Mouse (Mus musculus): ENCODE data around the gene Suclg2. TPM values are rescaled to one million over a fixed set of nuclear protein-coding genes. Genes with fewer than 3 reads are reported as not detected.

Gene Suclg2
- polyA plus RNA-seq, 2 experiments from 2014 or later, result 41.2 to 50.3 TPM

DNA sequence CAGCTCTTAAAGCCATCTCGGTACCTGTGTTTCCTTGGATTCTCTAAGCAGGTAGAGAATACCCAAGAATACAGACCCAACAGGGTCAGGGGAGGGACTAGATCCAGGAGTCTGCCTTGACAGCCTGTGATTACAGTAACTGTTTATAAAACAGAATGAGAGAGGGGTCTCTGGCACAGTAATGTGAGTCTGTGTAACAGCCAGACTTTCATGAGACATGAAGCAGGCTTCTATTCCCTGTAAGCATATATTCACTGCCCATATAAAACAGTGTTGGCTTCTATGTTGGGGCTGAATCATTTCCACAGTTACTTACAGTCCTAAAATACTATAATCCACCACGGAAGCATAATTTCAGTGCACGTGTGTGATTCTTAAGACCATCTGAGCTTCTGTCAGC is 19.3 kb downstream of the Suclg2 start:
- ATAC-seq, result no peak

DNA sequence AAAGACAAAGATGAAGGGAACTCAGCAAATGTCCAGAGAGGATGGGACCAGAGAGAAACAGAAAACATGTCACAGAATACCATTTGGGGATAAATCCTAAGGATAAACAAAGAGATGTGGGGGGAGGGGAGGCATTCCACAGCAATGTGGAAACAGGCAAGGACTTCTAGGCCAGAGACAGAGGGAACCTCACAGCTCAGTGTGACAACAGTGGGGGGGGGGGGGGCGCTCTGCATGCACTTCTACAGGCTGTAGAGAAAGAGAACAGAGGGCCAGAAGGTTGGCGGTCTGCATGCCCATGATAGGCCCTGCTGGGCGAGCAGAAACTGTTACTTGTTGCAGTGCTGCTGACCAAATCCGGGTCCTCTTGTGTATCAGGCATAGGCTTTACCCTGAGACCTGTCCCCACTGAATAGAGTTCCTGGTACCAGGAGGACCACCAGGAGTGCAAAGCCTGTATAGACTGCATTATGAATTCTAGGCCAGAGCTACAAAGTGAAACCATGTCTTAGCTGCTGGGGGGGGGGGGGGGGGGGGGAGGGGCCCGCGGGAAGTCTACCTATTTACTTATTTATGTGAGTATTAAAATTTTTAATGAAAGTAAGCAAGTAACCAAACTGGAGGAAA is 20.0 kb downstream of the Suclg2 start:
- no peak for ATAC-seq

DNA sequence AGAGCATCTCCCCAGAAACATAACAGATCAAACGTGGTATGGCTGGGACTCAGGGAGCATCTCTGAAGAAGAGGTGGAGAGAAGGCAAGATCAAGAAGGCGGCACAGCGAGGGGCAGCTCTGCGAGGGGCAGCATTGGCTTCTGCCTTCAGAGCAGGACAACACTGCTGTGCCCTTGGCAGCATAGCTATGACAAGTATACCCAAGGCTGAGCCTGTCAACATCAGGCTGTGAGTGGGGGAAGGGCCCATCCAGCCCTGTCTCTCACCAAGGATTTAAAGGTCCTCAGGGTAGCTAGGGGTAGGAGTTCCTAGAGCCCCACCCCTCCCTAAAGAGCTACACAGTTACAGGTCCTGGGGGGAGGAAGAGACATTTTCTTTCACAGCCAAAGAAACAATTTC is 23.7 kb downstream of the Suclg2 start:
- ATAC-seq, result no peak

DNA sequence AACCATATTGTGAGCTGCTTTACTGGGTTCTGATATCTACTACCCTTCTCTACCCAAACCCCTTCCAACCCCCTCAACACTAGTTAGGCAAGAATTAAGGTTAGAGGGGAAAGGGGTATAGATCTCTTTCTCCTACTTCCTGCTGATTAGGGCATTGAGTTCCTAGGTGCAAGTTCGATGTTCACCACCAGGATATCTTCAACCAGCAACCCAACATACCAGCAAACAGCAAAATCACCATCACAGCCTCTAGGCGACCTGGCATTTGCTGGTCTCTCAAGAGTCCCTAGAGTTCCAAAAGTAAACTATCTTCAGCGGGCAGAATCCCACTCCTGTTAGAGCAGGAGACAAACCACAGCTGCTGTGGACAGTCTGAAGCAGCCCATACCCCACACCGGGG is 33.4 kb downstream of the Suclg2 start:
- ATAC-seq, result no peak

DNA sequence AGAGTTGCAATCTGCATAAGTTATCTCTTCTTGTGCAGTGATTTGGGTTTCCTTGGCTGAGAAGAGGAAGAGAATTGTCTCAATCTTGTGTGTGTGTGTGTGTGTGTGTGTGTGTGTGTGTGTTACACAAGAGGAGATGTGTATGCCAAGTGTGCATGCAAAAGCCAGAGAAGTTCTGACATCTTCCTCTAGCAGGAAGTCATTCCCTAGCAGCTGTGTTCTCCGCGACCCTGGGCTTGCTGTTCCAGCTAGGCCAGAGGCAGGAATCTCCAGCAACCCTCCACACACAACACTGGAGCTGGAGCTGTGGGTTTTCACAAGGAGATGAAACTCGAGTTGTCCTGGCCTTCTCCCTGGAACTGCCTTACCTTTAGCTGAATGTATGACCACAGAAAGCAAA is 38.9 kb downstream of the Suclg2 start:
- ATAC-seq, result no peak

DNA sequence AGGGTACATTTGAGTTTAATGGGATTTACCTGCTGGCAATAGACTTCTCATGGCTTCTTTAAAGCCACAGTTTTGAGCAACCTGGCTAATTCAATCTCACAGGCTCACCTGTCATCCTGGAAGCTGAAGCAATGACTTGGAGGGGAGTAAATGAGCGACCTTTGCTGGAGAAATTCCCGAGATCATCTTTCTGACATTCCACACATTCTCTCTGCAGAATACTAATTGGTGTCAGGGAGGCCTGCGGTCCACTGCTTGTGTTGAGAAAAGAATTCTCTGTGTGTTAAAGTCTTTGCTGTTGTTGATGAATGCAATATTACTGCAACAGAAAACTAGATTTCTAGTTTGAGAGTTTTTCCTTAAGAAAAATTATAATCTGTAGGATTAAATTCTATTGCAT is 39.3 kb downstream of the Suclg2 start:
- no peak for ATAC-seq

DNA sequence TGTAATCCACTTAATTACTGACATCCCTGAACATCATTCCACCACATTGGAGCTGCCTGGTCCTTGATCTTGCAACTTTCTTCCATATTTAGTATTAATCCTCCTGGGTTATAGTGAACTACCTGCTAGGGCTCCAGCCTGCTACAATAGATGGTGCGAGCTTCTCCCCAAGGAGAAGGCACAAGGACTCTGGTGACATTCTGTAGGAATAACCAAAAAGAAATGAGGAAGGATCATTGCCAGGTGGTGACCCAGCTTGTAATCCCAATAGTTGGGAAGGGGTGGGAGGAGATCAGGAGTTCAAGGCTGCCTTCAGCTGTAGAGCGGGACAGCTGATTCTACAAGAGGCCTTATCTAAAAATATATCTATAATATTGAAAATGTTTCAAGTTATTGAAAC is 41.6 kb downstream of the Suclg2 start:
- ATAC-seq, result no peak

DNA sequence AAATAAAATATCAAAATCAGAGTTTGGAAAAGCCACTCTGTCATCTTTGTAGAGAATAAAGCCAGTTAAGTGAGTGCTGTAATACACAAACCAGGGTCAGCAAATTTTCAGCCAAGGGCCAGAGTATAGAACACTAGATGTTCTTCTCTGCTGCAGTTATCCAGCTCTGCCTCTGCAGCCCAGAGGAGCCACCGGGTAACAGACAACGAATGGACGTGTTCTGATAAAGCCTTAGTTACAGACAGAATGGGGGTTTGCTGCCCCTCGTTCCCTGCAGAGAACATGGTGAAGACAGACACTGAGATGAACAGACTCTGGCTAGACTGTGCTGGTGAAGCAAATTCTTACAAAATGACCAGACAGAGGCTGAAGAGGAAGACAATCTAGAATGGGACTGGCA is 42.2 kb downstream of the Suclg2 start:
- ATAC-seq, result no peak

DNA sequence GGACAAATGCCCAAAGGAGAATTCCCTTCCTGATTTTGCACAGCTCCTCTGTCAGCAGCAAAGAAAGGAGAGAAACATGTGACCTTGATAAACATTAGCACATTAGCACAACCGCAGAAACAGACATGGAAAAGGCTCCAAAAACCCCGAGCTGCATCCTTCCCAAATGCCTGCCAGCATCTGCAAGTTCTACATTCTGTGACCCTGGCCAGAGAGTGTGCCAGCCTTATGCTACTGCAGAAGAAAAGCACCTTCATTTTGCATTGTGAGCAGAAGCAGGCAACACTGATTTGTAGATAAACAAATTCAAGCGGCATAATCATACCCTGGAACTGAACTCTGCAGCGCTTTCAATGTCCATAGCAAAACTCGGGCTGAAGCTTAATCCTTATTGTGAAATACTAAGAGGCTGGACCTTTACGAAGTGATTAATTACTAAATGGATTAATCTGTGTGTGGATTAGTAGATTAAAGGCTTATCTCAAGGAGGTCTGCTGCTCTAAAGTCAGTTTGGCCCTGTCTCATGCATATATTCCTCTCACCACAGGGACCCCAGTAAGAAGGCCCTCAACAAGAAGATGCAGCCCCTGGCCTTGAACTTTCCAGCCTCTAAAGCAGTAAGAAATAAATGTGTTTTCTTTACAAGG is 43.4 kb downstream of the Suclg2 start:
- no peak for ATAC-seq

DNA sequence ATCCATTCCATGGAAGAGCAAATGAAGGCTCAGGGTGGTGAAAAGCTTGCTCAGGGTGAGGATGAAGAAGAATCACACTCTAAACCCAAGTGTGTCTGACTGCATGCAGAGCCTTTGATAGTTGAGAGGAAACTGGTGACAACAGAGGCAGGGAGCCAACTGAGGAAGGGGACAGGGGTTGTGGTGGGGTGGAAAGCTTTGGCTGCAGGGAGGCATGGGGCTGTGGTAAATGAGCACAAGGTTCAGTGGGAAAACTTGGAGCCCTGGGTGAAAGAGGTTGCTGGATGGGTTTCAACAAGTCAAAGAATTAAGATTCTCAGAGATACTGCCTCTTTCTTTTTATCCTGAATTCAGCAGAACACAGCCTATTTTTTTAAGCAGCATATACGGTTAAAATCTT is 43.9 kb downstream of the Suclg2 start:
- no peak for ATAC-seq

DNA sequence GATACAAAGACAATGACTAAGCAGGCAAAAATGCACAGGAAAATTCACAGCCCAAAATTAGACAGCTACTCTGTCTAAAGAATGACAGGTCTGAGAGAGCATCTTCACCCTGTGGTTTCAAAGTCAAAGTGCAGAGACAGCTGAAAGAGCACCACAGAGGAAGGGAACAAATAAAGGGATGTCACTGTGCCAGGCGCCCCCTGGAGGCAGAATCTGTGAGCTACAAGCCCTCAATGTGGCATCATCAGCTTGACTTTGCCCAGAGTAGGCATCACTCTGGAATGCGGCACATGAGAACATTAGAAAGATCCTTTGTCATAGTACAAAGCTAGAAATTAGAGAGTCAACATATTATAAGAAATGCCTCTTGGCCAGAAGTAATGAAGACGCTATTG is 49.3 kb downstream of the Suclg2 start:
- ATAC-seq, result peak; percentile 51

DNA sequence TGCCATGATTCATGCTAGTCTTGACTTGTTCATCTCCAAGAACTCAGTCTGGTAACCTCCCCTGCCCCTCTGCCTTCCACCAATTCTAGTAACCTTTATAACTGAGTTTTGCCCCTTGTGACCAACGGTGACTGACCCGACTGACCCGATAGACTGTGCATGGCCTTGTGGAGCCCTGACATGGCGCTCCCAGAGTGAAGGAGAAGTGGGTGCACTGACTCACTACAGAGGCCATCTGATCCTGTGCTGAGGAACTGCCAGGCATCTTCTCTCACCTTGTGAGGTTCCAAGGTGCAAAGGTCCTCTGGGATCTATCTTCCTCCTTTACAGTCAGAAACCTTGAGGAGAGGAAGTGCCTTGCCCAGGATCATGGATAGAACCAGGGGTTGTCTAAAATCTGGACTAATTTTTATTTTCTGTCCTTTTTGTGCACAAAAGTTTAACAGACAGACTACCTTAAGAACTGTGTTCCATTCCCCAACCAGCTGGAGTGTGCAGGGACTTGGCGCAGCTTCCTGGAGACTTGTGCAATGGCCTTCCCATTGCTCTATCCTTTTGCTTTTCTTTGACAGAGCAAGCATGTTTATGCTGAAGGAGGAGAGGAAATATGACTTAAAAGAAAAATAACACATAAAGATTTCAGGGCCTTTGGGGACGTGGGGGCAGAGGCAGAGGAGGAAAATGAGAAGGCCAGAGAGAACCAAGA is 49.8 kb downstream of the Suclg2 start:
- ATAC-seq, result no peak

DNA sequence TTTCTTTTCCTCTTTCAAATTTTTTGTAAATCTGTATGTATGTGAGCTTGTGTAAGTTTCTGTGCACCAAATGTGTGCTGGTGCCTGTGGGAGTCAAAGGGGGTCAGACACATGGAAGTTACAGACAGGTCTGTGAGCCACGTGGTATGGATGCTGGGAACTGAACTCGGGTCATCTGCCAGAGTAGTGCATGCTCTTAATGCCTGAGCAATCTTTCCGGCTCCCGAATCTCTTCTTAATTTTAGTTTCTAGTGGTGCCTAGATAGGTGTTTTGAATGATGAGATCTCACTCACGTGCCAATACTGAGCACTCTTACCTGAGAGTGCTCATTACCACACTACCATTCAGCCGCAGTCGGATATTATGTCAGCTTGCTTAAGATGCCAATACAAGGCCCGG is 60.9 kb downstream of the Suclg2 start:
- no peak for ATAC-seq

DNA sequence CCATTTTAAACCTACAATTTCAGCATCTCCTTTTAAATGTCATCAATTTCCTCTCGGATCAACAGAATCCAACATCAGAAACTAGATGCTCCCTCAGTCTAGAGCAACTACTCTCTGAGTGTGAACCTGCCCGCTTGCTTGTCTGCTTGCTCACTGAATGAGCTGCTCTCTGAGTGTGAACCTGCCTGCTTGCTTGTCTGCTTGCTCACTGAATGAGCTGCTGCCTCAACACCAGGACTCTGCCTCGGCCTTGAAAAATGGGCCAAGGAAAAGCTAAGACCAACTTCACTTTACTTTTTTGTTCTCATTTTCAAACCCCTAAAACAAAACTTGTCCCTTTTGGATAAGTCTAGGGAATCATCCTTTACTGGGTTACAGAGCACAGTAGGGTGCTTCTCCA is 64.9 kb downstream of the Suclg2 start:
- ATAC-seq, result no peak

DNA sequence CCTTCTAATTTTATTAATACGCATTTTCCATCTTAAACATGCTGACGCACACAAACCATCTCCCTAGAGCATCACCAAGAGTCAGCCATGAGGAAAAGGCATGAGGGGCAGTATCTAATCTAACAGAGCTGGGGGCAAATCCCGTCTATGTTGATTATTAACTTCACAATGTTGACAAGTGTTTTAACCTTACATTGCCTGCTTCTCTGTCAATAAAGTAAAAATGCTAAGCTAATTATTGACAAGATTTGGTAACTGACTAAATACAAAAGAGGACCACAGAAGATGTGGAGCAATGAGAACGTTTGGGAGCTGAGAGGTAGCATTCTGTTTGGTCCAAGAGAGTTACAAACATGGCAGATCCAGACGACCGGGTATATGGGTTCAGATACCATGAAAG is 65.8 kb downstream of the Suclg2 start:
- ATAC-seq, result no peak

DNA sequence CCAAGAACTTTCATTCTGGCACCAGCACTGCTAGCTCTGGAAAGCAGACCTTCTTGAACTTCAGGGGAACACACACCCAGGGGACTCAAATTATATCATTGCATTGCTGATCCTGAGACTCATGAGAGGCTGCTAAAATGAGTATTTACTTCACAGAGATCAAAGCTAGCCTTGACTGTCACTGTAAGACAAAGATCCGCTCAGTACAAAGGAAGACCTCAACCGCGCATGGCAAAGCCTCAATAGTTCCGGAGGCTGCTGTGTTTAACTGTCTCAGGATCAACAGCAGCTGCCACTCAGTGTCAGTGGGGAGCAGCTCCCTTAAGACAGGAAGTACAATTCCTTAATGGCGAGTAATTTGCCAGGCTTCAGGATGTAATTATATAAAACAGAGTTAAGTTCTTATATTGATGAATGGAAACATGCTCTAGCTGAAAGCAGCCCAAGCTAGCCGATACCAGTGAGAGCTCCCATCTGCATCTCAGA is 67.2 kb downstream of the Suclg2 start:
- no peak for ATAC-seq

DNA sequence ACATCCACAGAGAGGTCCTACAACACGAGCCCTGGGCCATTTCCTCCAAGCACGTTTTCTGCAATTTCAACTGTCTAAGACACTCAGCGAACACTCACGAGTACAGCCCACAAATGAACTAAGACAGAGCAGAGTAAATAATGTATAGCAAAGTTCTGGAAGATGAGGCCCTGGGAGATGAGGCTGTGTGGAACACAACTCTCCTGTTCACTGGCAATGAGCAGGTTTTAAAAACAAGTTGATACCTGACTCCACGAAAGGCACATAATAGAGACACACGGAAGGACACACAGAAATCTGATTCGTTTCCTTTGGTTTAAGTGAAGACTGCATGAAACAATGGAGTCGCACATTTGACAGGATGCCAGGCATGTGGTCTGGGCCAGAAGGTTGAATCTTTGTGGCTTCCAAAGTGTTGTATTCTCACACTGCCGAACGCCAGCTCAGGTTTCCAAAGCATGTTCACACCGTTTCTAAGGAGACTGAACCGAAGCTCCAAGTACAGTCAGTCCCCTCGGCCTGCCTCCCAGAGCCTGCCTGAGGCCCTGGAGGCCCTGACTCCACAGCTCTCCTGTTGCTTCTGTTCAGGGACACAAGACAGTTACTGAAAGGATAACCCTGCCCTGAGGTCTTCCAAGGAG is 68.4 kb downstream of the Suclg2 start:
- ATAC-seq, result no peak

DNA sequence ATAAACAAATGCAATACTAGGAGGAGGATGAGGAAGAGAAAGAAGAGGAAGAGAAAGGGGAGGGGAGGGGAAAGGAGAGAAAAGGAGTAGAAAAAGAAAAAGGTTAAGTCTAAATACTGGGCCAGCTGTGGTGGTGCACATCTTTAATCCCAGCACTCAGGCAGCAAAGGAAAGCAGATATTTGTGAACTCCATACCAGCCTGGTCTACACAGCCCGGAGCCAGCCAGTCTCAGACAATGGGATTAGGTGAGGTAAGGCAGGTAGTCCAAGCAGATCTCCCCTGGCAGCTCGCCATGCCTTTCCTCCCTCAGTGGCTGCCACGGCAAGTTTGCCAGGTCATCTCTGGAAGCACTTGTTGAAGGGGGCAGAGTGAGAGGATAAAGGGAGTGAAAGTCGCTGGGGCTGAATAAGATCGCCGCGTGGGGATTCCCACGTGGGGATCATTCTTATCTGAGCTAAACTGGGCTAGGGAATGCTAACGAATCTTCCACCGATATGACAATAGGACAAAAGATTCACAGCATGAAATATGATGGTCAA is 69.4 kb downstream of the Suclg2 start:
- ATAC-seq, result no peak

DNA sequence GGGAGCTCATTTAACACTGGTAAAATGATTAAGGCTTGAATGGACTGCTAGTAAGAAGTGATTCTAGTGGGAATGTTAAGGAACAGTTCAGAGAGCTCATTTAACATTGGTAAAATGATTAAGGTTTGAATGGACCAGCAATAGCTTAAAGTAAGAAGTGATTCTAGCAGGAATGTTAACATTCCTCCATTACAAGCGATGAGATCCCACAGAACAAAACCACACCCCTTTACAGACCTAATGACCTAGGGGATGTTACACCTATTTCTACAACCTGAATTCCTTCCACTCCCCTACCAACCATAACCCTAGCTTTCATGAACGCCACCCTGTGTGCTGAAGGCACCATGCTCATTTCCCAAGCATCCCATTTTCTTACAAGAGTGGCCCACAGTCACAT is 81.2 kb downstream of the Suclg2 start:
- no peak for ATAC-seq

DNA sequence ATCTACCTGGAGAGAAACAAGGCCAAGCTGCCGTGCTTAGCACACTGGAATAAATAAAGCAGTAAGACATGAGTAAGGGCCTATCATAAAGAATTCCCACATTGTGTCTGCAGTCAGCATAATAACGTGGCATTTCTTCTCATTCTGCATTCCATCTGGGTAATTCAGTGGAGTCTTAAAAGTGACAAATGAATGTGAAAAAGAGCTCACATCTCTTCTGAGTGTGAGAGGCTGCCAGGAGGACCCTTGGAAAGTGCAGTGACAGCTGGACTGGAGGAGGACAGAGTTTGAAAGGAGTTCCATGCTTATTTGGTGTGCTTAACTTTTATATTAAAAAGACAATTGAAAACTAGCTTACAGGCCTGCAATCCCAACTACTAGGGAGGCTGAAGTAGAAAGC is 83.2 kb downstream of the Suclg2 start:
- no peak for ATAC-seq

DNA sequence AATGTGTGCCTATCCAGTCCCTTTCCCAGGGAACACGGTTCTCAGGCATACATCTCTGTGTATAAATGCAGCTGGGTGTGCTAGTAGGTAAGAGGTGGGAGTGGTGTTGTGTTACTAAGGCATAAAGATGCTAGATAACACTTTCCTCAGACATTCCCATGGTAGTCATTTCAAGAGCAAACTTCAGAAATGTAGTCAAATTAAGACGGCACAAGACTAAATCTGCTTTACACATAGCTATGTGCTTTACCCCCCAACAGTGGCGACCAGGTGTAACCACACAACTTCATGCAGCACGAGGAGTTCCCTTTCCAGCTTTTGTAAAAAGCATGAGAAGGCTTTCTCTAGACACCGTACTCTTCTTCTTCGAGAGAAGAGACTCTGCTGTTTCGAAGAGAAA is 89.5 kb downstream of the Suclg2 start:
- no peak for ATAC-seq

DNA sequence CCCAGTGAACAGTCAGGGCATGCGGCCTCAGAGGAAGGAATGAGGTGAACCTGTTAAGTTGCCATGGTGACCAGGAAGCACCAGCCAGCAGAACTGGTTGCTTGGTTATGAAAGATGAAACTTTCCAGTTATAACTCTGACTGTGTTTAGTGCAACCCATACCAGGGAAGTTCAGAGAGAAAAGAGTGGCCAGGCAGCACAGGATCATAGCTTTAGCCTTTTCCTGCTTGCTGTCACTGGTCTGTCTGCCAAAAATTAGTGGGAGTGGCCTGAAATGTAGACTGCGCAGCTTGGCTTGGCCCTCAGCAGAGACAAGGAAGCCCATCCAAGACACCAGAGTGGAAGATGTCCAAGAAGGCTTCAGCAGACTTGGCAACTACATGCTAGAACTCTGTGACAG is 96.8 kb downstream of the Suclg2 start:
- peak; percentile 83 for ATAC-seq

DNA sequence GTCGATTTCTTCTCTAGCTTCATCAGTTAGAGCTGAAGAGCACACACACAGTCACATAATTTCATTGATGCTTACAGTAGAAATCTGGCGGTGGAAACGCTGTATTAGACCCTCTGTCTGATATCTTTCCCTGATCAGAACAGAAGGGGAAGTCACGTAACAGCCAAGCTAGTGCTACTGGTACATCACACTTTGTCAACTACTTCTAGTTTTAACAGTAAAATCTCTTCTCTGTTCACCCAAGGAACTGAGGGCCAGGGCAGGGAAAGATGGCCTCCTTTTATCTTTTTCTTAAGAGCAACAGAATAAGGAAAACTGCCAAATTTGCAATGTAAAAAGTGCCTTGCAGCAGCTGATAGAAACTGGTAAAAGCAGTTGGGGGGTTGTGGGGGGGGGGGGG is 97.8 kb downstream of the Suclg2 start:
- ATAC-seq, result no peak
